Mouse (Mus musculus) neutrophil, adult 5-6 weeks (primary cell): ENCODE measurements at regions not wholly inside any gene's neighbourhood (a gene's known extent, or its start where the extent isn't known, plus 50 kb on each side); places are given as distances from the start of the nearest gene placed in this dataset.

Experiments
- ATAC-seq: fragments of 151-379, 151-347 bp; 2 replicates; pipeline ENCODE4 v1.8.0; 2017; ENCODE audit warnings: mild to moderate bottlenecking, moderate TSS enrichment; ENCODE audit not compliant: insufficient number of reproducible peaks, poor library complexity, low FRiP score, severe bottlenecking; ENCODE audit errors: extremely low read depth

GRCm38 (mm10) chr5:52309317-52310060 is 54.1 kb upstream of the Sod3 start:
- no peak for ATAC-seq

DNA sequence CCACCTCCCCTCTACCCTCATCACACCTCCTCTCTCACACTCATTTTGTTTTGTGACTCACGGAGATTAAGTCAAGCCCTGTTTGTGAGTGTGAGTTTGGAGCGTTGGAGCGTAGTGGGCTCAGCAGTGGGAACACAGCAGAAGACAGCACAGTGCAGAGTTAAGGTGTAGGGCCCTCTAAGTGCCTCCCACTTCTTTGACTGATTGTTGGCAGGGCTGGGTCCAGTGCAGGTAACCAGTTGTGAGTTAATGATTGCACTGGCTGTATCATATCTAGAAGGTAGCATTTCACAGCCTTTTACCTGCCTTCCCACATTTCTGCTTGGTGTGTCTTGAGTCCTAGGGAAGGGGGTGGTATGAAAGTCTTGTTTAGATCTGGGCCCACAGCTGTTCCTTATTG is 67.3 kb upstream of the Sod3 start:
- ATAC-seq: no peak

GRCm38 (mm10) chr5:52294466-52294865 is 69.1 kb upstream of the Sod3 start:
- ATAC-seq: no peak

DNA sequence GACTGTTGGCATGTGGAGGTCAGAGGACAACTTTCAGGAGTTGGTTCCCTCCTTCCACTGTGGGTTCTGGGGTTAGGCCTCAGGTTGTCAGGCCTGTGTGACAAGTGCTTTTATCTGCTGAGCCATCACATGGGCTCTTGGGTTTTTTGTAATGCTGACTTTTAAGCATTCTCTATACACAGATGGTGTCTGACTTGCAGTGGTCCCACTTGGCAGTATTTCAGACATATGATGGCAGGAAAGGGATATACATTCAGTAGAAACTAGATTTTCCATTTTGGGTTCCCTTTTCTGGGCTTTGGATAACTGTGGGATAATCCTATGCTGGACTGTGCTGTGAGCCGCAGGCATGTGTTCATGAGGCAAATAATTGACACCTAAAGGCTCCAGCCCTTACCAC is 75.3 kb upstream of the Sod3 start:
- no peak for ATAC-seq

- no peak for ATAC-seq
Measured at GRCm38 (mm10) chr5:52280871-52281270, 82.7 kb upstream of the Sod3 start.

- ATAC-seq: no peak
Measured at GRCm38 (mm10) chr5:52278111-52278510, 85.5 kb upstream of the Sod3 start.

- no peak for ATAC-seq
Measured at GRCm38 (mm10) chr5:52263214-52263613, 72.9 kb upstream of the Dhx15 start.

DNA sequence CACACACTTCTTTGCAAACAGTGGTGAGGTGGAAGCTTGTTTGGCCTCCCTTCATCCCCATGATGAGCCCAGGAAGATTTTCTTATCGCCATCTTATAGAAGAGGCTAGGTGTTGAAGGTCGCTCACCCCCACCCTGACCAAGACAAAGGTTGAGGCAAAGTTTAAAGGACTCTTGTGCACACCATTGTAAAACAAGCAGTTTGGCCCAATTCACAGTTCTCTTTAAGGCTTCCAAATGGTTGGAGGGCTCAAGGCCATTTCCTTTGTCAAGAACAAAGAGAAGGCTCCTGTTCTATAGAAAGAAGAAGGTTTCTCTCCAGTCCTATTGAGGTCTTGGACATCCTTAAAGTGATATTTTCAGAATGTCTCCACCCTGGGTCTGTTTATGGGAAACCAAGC is 67.8 kb upstream of the Dhx15 start:
- ATAC-seq: no peak

- no peak for ATAC-seq
Measured at GRCm38 (mm10) chr5:52254602-52255071, 64.3 kb upstream of the Dhx15 start.

- ATAC-seq: no peak
Measured at GRCm38 (mm10) chr5:52249804-52250203, 59.5 kb upstream of the Dhx15 start.

DNA sequence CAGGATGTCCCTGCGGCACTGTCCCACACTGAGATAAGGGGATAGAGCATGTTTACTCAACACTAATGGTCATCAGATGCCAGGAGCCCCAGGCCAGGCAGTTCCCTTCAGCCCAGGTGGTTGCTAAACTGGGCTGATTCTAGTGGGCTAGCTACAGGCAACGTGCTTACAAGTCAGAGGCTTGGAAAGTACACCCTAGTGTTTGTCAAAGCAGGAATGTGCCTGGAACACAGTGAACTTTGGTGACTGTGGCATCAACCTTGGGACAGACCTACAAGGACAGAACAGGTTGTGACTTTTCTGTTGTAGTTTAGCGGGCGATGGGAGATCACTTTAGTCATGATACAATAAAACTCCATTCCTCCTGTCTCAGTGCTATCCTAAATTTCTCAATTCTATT is 53.6 kb upstream of the Dhx15 start:
- ATAC-seq: no peak

GRCm38 (mm10) chr5:52242414-52242813 is 52.1 kb upstream of the Dhx15 start:
- no peak for ATAC-seq

DNA sequence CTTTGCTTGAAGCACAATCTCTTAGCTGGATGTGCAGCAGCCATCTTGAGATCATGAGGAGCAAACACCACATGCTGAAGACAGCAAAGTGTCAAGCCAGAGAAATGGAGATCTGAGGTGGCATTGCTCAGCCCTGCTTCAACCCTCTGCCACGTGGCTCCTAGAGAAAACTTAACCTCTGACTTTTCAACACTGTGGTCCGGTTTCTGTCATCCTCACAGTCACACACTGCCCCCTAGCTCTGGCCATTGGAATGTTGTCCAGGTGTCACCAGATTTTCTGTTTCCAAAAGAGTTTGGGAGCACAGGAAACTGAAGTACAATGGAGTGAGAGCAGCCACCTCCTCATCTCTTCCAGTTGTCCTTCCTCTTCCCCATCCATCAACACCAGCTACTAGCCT is 50.2 kb upstream of the Dhx15 start:
- ATAC-seq: 0 out of 2 replicates have a peak, but pooled peaks have one; percentile 13
